Mouse (Mus musculus): ENCODE measurements around the gene Tnfaip8l2. TPM values are rescaled to one million over a fixed set of nuclear protein-coding genes. Genes with fewer than 3 reads are reported as not detected.
"Not testable (repeated sequence)": the region's sequence is repeated elsewhere in the genome, so short reads cannot be mapped to it uniquely, and the experiment has no call there.

Tnfaip8l2 gene
- polyA plus RNA-seq, 1 experiment from 2014 or later = 2.0 TPM

GRCm38 (mm10) chr3:95153874-95154273 is 11.7 kb upstream of the Tnfaip8l2 start:
- H3K27me3 ChIP-seq = peaks cover 11% of the 10 kb centered on the region
- H3K4me1 ChIP-seq = no peaks in the 10 kb centered on the region
- peaks cover 4% of the 10 kb centered on the region; the same call in 1 of the 2 replicates for H3K9me3 ChIP-seq
- no peaks in the 10 kb centered on the region for H3K36me3 ChIP-seq (replicated peaks)
- H3K27ac ChIP-seq = no peak overlapping the region
- no peak for ATAC-seq (ENCODE audit: low FRiP score)
- H3K4me2 ChIP-seq = no peak overlapping the region
- H3K4me3 ChIP-seq (replicated peaks) = no peak overlapping the region
- 59% methylated on average over 4 of the region's 4 CpGs for WGBS
- no peak overlapping the region for H3K9ac ChIP-seq

- 0 out of 2 replicates have a peak, but pooled peaks cover 3% of the 10 kb centered on the region for H3K27me3 ChIP-seq
- no peak overlapping the region for H3K9ac ChIP-seq
- H3K4me1 ChIP-seq = no peaks in the 10 kb centered on the region
- H3K27ac ChIP-seq = no peak overlapping the region
- 60% methylated on average over 3 of the region's 3 CpGs for WGBS
- no peak overlapping the region for H3K4me3 ChIP-seq (replicated peaks)
- H3K4me2 ChIP-seq = no peak overlapping the region
- no peaks in the 10 kb centered on the region for H3K9me3 ChIP-seq
- ATAC-seq (ENCODE audit: low FRiP score) = no peak
- no peaks in the 10 kb centered on the region for H3K36me3 ChIP-seq (replicated peaks)
These were observed 5.8 kb upstream of the Tnfaip8l2 start for GRCm38 (mm10) chr3:95147924-95148323.

GRCm38 (mm10) chr3:95142617-95143011 is 454 bp upstream of the Tnfaip8l2 start:
- H3K4me2 ChIP-seq = no peak overlapping the region
- H3K4me1 ChIP-seq = no peaks in the 10 kb centered on the region
- H3K9ac ChIP-seq = no peak overlapping the region
- peak; percentile 82 for ATAC-seq (ENCODE audit: low FRiP score)
- no peaks in the 10 kb centered on the region for H3K27me3 ChIP-seq
- H3K9me3 ChIP-seq = no peaks in the 10 kb centered on the region
- H3K4me3 ChIP-seq (replicated peaks) = no peak overlapping the region
- WGBS = 11% methylated on average over 5 of the region's 5 CpGs
- no peak overlapping the region for H3K27ac ChIP-seq
- H3K36me3 ChIP-seq (replicated peaks) = peaks cover 16% of the 10 kb centered on the region

- no peak for ATAC-seq (ENCODE audit: low FRiP score)
- Histone ChIP-seq H3K36me3 (replicated peaks) (peaks cover 16% of the 10 kb centered on the region), H3K4me3 (replicated peaks) (no peak overlapping the region), H3K4me1 (no peaks in the 10 kb centered on the region), H3K27me3 (no peaks in the 10 kb centered on the region), H3K9ac (no peak overlapping the region), H3K27ac (no peak overlapping the region), H3K4me2 (no peak overlapping the region), H3K9me3 (no peaks in the 10 kb centered on the region)
- 94% methylated on average over 9 of the region's 9 CpGs for WGBS
These were observed 686 bp downstream of the Tnfaip8l2 start for GRCm38 (mm10) chr3:95141474-95141873.

GRCm38 (mm10) chr3:95140795-95141194 is 1.4 kb downstream of the Tnfaip8l2 start:
- Histone ChIP-seq H3K36me3 (replicated peaks) (peaks cover 16% of the 10 kb centered on the region), H3K4me3 (replicated peaks) (no peak overlapping the region), H3K27ac (no peak overlapping the region), H3K4me1 (no peaks in the 10 kb centered on the region), H3K27me3 (no peaks in the 10 kb centered on the region), H3K4me2 (no peak overlapping the region), H3K9me3 (no peaks in the 10 kb centered on the region), H3K9ac (no peak overlapping the region)
- ATAC-seq (ENCODE audit: low FRiP score) = no peak
- 88% methylated on average over 6 of the region's 6 CpGs for WGBS

GRCm38 (mm10) chr3:95140289-95140595 is 1.9 kb downstream of the Tnfaip8l2 start:
- 66% methylated on average over 18 of the region's 18 CpGs for WGBS
- Histone ChIP-seq H3K36me3 (replicated peaks) (peaks cover 16% of the 10 kb centered on the region), H3K4me2 (no peak overlapping the region), H3K4me1 (peaks cover 5% of the 10 kb centered on the region), H3K9ac (peak overlapping the region; percentile 12; the same call in 1 of the 2 replicates), H3K9me3 (no peaks in the 10 kb centered on the region), H3K27me3 (no peaks in the 10 kb centered on the region), H3K4me3 (replicated peaks) (no peak overlapping the region), H3K27ac (no peak overlapping the region)
- ATAC-seq (ENCODE audit: low FRiP score) = no peak

- no peaks in the 10 kb centered on the region for H3K27me3 ChIP-seq
These were observed 2.4 kb downstream of the Tnfaip8l2 start for GRCm38 (mm10) chr3:95139586-95140288.

GRCm38 (mm10) chr3:95136336-95136735 is 5.8 kb downstream of the Tnfaip8l2 start:
- no peak overlapping the region for H3K9ac ChIP-seq
- H3K4me3 ChIP-seq (replicated peaks) = no peak overlapping the region
- no peak overlapping the region for H3K4me2 ChIP-seq
- H3K27ac ChIP-seq = no peak overlapping the region
- 96% methylated on average over 3 of the region's 3 CpGs for WGBS
- H3K27me3 ChIP-seq = no peaks in the 10 kb centered on the region
- peaks cover 22% of the 10 kb centered on the region for H3K36me3 ChIP-seq (replicated peaks)
- ATAC-seq (ENCODE audit: low FRiP score) = no peak
- H3K4me1 ChIP-seq = peaks cover 16% of the 10 kb centered on the region
- H3K9me3 ChIP-seq = no peaks in the 10 kb centered on the region

More at GRCm38 (mm10) chr3:95139586-95140288, 2.4 kb downstream of the Tnfaip8l2 start:
- Histone ChIP-seq H3K9ac (peak overlapping the region; percentile 12; the same call in 1 of the 2 replicates), H3K36me3 (replicated peaks) (peaks cover 16% of the 10 kb centered on the region), H3K27ac (no peak overlapping the region), H3K4me2 (no peak overlapping the region), H3K9me3 (no peaks in the 10 kb centered on the region), H3K4me3 (replicated peaks) (no peak overlapping the region), H3K4me1 (peaks cover 10% of the 10 kb centered on the region)
- WGBS = 73% methylated on average over 25 of the region's 25 CpGs
- no peak for ATAC-seq (ENCODE audit: low FRiP score)

- peaks cover 16% of the 10 kb centered on the region for H3K4me1 ChIP-seq
- H3K27me3 ChIP-seq = no peaks in the 10 kb centered on the region
- no peaks in the 10 kb centered on the region for H3K9me3 ChIP-seq
- no peak overlapping the region for H3K9ac ChIP-seq
- 91% methylated on average over 7 of the region's 7 CpGs for WGBS
- no peak overlapping the region for H3K27ac ChIP-seq
- no peak for ATAC-seq (ENCODE audit: low FRiP score)
- H3K36me3 ChIP-seq (replicated peaks) = peaks cover 21% of the 10 kb centered on the region
- H3K4me2 ChIP-seq = peak overlapping the region; percentile 52
- H3K4me3 ChIP-seq (replicated peaks) = peak overlapping the region; percentile 23; the same call in 1 of the 2 replicates
These were observed 6.6 kb downstream of the Tnfaip8l2 start for GRCm38 (mm10) chr3:95135433-95136052.

GRCm38 (mm10) chr3:95135023-95135422 is 7.1 kb downstream of the Tnfaip8l2 start:
- Histone ChIP-seq H3K4me3 (replicated peaks) (peak overlapping the region; percentile 23), H3K27me3 (no peaks in the 10 kb centered on the region), H3K27ac (no peak overlapping the region), H3K36me3 (replicated peaks) (peaks cover 20% of the 10 kb centered on the region), H3K9me3 (no peaks in the 10 kb centered on the region), H3K9ac (no peak overlapping the region), H3K4me1 (peaks cover 16% of the 10 kb centered on the region), H3K4me2 (peak overlapping the region; percentile 52)
- WGBS = 34% methylated on average over 6 of the region's 6 CpGs
- ATAC-seq (ENCODE audit: low FRiP score) = no peak

- H3K27me3 ChIP-seq; H3K4me2 ChIP-seq; H3K9ac ChIP-seq; H3K9me3 ChIP-seq; H3K27ac ChIP-seq; H3K4me3 ChIP-seq (replicated peaks): not testable (repeated sequence)
- Histone ChIP-seq H3K36me3 (replicated peaks) (peaks cover 22% of the 10 kb centered on the region), H3K4me1 (peaks cover 16% of the 10 kb centered on the region)
- ATAC-seq (ENCODE audit: low FRiP score) = peak; percentile 49
- WGBS = no CpG with 5 or more reads among the region's 12 CpGs
These were observed 8.0 kb downstream of the Tnfaip8l2 start for GRCm38 (mm10) chr3:95134133-95134532.

- Histone ChIP-seq H3K4me3 (replicated peaks) (peak within 1 kb of the TSS; percentile 57), H3K27ac (peak within 1 kb of the TSS; percentile 73), H3K4me1 (peaks cover 16% of the 10 kb centered on the region), H3K27me3 (no peaks in the 10 kb centered on the region), H3K36me3 (replicated peaks) (peaks cover 27% of the 10 kb centered on the region), H3K4me2 (peak within 1 kb of the TSS; percentile 78), H3K9me3 (no peaks in the 10 kb centered on the region), H3K9ac (peak within 1 kb of the TSS; percentile 80)
- peak; percentile 93 for ATAC-seq (ENCODE audit: low FRiP score)
- WGBS = under 1% methylated on average over 20 of the region's 20 CpGs
These were observed 8.5 kb downstream of the Tnfaip8l2 start, which contains the start of the genes Scnm1 and Lysmd1 for GRCm38 (mm10) chr3:95133680-95134101. Scnm1 (minus strand) TSS chr3:95134011. Lysmd1 (plus strand) TSS chr3:95134088.
